Mouse (Mus musculus) MEL-GATA-1-ER (cell line): ENCODE data around the gene Ythdf1.

Experiments
- DNase-seq: peaks from one replicate; pipeline ENCODE4 v3.0.0-alpha.2; 2012; ENCODE audit warnings: low read depth; ENCODE audit errors: extremely low read depth

Ythdf1 gene

GRCm38 (mm10) chr2:180879365-180880067 lies 41.2 kb downstream of the Ythdf1 start:
- DNase-seq: no peak

GRCm38 (mm10) chr2:180870006-180870405 lies 50.7 kb downstream of the Ythdf1 start:
- DNase-seq: no peak

GRCm38 (mm10) chr2:180861561-180861960 lies 59.2 kb downstream of the Ythdf1 start:
- DNase-seq: no peak

GRCm38 (mm10) chr2:180857121-180857520 lies 63.6 kb downstream of the Ythdf1 start:
- no peak for DNase-seq

- DNase-seq: no peak
Observed at GRCm38 (mm10) chr2:180855005-180855544, 65.7 kb downstream of the Ythdf1 start.
